Comparison of ENCODE assay signal across 11 mouse cellular contexts in the genomic region with DNA sequence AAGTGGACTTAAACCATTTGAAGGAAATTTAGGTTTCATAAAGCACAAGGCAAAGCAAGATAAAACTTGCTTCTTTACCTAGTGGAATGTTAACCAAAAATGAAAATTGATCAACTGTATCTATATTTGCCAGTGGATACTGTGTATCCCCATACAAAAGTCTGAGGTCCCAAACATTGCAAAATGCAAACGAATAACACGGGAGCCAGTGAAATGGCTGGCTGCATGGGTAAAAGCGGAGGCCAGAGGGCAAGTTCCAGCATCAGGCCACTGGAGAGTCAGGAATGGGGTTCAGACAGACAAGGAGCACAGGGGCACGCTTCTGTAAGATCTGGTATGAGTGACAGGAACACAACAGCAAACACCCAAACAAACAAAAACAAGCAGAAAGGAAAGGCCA. TPM values are rescaled to one million over a fixed set of nuclear protein-coding genes. Genes with fewer than 3 reads are reported as not detected.
DNase-seq lines count a peak whose midpoint lies in the region; ATAC-seq and TF ChIP-seq lines count a peak whose summit lies in the region.
"Had no signal": no experiment of that assay in that cellular context is flagged by ENCODE, and none has a peak within 500 bp of the region (broad histone marks: within the 10 kb centered on the region; RNA-seq: fewer than 3 reads in every experiment).

No protein-coding gene starts in this region.

- H3K4me2 ChIP-seq in lung, embryonic 16.5 days (ENCODE audit: low read depth, low read length), result peak overlapping the region; percentile 81
- peak overlapping the region; percentile 67 for H3K4me2 ChIP-seq in intestine, embryonic 16.5 days (ENCODE audit: low read depth, low read length)
- H3K4me2 ChIP-seq in neural tube, embryonic 15.5 days, result peak overlapping the region; percentile 71

- no peak for TF ChIP-seq POLR2A in heart, adult 2 months (IDR thresholded peaks at IDR 0.05; ENCODE audit: insufficient read depth, low read depth, low read length)

- no peaks in the 10 kb centered on the region for H3K36me3 ChIP-seq in heart, embryonic 10.5 days
- H3K36me3 ChIP-seq in heart, adult 2 months (ENCODE audit: control insufficient read depth, insufficient read depth, low read length), result no peaks in the 10 kb centered on the region; the same call in 1 of the 2 replicates
- H3K36me3 ChIP-seq in lung, embryonic 16.5 days (ENCODE audit: control insufficient read depth, insufficient read depth, low read length), result no peaks in the 10 kb centered on the region
- no peaks in the 10 kb centered on the region for H3K36me3 ChIP-seq in intestine, embryonic 16.5 days (ENCODE audit: control insufficient read depth, insufficient read depth, low read length)
- H3K36me3 ChIP-seq in neural tube, embryonic 15.5 days, result no peaks in the 10 kb centered on the region

- no peak for TF ChIP-seq EP300 in heart, adult 2 months (IDR thresholded peaks at IDR 0.05; ENCODE audit: insufficient read depth, low read depth, low read length)

- no peak for TF ChIP-seq CTCF in heart, adult 2 months (IDR thresholded peaks at IDR 0.05)

- H3K27me3 ChIP-seq in heart, embryonic 10.5 days (ENCODE audit: insufficient read depth, poor library complexity, severe bottlenecking), result no peaks in the 10 kb centered on the region
- no peaks in the 10 kb centered on the region for H3K27me3 ChIP-seq in heart, adult 2 months (ENCODE audit: control insufficient read depth, insufficient read depth, low read length)
- H3K27me3 ChIP-seq in lung, embryonic 16.5 days (ENCODE audit: control insufficient read depth, insufficient read depth, low read depth, low read length), result no peaks in the 10 kb centered on the region
- H3K27me3 ChIP-seq in intestine, embryonic 16.5 days (replicated peaks; ENCODE audit: control insufficient read depth, insufficient read depth, low read length), result no peaks in the 10 kb centered on the region
- H3K27me3 ChIP-seq in neural tube, embryonic 15.5 days (replicated peaks), result no peaks in the 10 kb centered on the region

- intact Hi-C loops in heart, adult 2 months (cut with DNase I), result loop anchor here (10.0 kb wide), 1 partner anchor 164 kb away; the partner anchor contains the start of gene Rnf38

- peak overlapping the region; percentile 96 for H3K4me3 ChIP-seq in heart, embryonic 10.5 days
- H3K4me3 ChIP-seq in heart, adult 2 months, result no peak overlapping the region
- peak overlapping the region; percentile 86; the same call in 1 of the 2 replicates for H3K4me3 ChIP-seq in lung, embryonic 16.5 days (ENCODE audit: low read length)
- H3K4me3 ChIP-seq in intestine, embryonic 16.5 days (ENCODE audit: low read length), result peak overlapping the region; percentile 75
- peak overlapping the region; percentile 88 for H3K4me3 ChIP-seq in neural tube, embryonic 15.5 days (replicated peaks)

- no peak for DNase-seq in heart, embryonic 10.5 days (ENCODE audit: low spot score)
- DNase-seq in heart, adult 2 months, result no peak
- DNase-seq in lung, adult 18-20 months, result no peak
- DNase-seq in layer of hippocampus, adult 9-10 months (ENCODE audit: low spot score), result no peak
- DNase-seq in urinary bladder, postnatal 4 days (ENCODE audit: low spot score in 2 of 2), result no peak
- DNase-seq: cerebellum, adult 11 months; retina, postnatal 1 day; thymus, adult 18-20 months had no signal

- peaks cover 27% of the 10 kb centered on the region for H3K4me1 ChIP-seq in heart, embryonic 10.5 days
- no peaks in the 10 kb centered on the region; the same call in 1 of the 2 replicates for H3K4me1 ChIP-seq in heart, adult 2 months (ENCODE audit: control insufficient read depth, insufficient read depth, low read length)
- H3K4me1 ChIP-seq in lung, embryonic 16.5 days (replicated peaks; ENCODE audit: control insufficient read depth, insufficient read depth, low read length), result peaks cover 21% of the 10 kb centered on the region
- H3K4me1 ChIP-seq in intestine, embryonic 16.5 days (ENCODE audit: control insufficient read depth, insufficient read depth, low read length), result peaks cover 26% of the 10 kb centered on the region
- peaks cover 29% of the 10 kb centered on the region for H3K4me1 ChIP-seq in neural tube, embryonic 15.5 days

- ATAC-seq in lung, embryonic 16.5 days (ENCODE audit: low read depth), result no peak
- no peak for ATAC-seq in intestine, embryonic 16.5 days
- no peak for ATAC-seq in neural tube, embryonic 15.5 days (ENCODE audit: low FRiP score)

- peak overlapping the region; percentile 96; the same call in 1 of the 2 replicates for H3K27ac ChIP-seq in heart, embryonic 10.5 days
- H3K27ac ChIP-seq in heart, adult 2 months, result no peak overlapping the region
- no peak overlapping the region for H3K27ac ChIP-seq in lung, embryonic 16.5 days (ENCODE audit: low read length)
- peak overlapping the region; percentile 83 for H3K27ac ChIP-seq in intestine, embryonic 16.5 days (ENCODE audit: low read length)
- no peak overlapping the region for H3K27ac ChIP-seq in neural tube, embryonic 15.5 days (replicated peaks)

- H3K79me2 ChIP-seq in heart, adult 2 months (replicated peaks; ENCODE audit: control insufficient read depth, insufficient read depth, low read length), result 0 out of 2 replicates have a peak, but pooled peaks cover 2% of the 10 kb centered on the region

- no peaks in the 10 kb centered on the region for H3K9me3 ChIP-seq in heart, embryonic 10.5 days
- no peaks in the 10 kb centered on the region for H3K9me3 ChIP-seq in lung, embryonic 16.5 days (ENCODE audit: control insufficient read depth, low read length)
- H3K9me3 ChIP-seq in intestine, embryonic 16.5 days (ENCODE audit: control insufficient read depth, low read length), result no peaks in the 10 kb centered on the region
- no peaks in the 10 kb centered on the region for H3K9me3 ChIP-seq in neural tube, embryonic 15.5 days (replicated peaks)

- WGBS in heart, embryonic 10.5 days, result 77% methylated on average over 4 of the region's 4 CpGs
- WGBS in heart, adult 2 months, result 77% methylated on average over 4 of the region's 4 CpGs
- WGBS in lung, embryonic 16.5 days, result 76% methylated on average over 4 of the region's 4 CpGs
- 69% methylated on average over 4 of the region's 4 CpGs for WGBS in intestine, embryonic 16.5 days
- WGBS in neural tube, embryonic 15.5 days, result 76% methylated on average over 4 of the region's 4 CpGs

- no peak overlapping the region for H3K9ac ChIP-seq in heart, adult 2 months (ENCODE audit: low read depth, low read length)
- H3K9ac ChIP-seq in lung, embryonic 16.5 days (ENCODE audit: low read length), result peak overlapping the region; percentile 89; the same call in 1 of the 2 replicates
- peak overlapping the region; percentile 85; the same call in 1 of the 2 replicates for H3K9ac ChIP-seq in intestine, embryonic 16.5 days (ENCODE audit: low read depth, low read length)
- H3K9ac ChIP-seq in neural tube, embryonic 15.5 days (replicated peaks), result 0 out of 2 replicates have a peak overlapping the region, but pooled peaks have one; percentile 17

RNA-seq across cellular contexts. Expression of gene Gne, which starts 13.3 kb away (rescaled TPM):
- 27.8 and 38.6 TPM in 2 replicates for polyA plus RNA-seq in heart, embryonic 10.5 days (2016; fragmentation: Nextera tagmentation; extraction: Ambion mirVana)
- 10 to 100 TPM; 24.5 to 27.7 TPM for total RNA-seq in heart, adult 2 months (2021)
- 12.9 and 17.8 TPM in 2 replicates for polyA plus RNA-seq in heart, adult 2 months (2012; rRNA removed)
- polyA plus RNA-seq in lung, embryonic 16.5 days (2015; fragmentation: Nextera tagmentation; extraction: Ambion mirVana), result 47.9 TPM in 2 replicates
- 50.4 and 57.2 TPM in 2 replicates for polyA plus RNA-seq in intestine, embryonic 16.5 days (2015; fragmentation: Nextera tagmentation; extraction: Ambion mirVana)
- 27.2 and 30.9 TPM in 2 replicates for polyA plus RNA-seq in neural tube, embryonic 15.5 days (2015; fragmentation: Nextera tagmentation; extraction: Ambion mirVana)

Comparison
In these comparisons a context has a peak if more than half of its experiments do, and no peak if none do; other contexts are left out.
1. H3K27ac ChIP-seq: peak in heart, embryonic 10.5 days (single experiment) and intestine, embryonic 16.5 days (single experiment); none in heart, adult 2 months (single experiment), lung, embryonic 16.5 days (single experiment) and neural tube, embryonic 15.5 days (single experiment).
2. Peak in every context shown above with its lines, with median percentiles within 50 percentile points of each other: H3K4me2 ChIP-seq.